In the genomic region with DNA sequence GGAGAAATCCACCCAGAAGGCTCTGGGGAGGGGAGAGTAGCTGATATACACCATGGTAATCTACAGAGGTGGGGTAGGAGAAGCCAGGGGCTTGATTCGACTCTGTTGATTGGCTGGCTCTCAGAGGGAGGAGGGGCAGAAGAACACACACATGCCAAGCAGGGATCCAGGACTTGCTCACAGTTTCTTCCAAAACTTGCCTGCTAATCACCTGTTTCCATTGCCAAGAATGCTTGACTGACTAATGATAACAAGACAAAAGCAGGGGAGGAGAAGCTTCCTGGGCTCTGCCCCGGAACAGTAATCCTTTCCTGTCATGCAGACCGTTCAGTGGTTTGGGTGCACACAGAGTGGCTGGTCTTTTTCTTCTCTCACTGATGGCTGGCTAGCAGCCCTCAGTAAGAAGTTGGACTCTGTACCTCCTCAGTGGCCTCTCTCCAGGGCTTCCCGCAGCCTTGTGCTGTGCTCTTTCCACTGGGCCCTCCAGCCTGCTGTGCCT, we compare ENCODE assay signal across 8 mouse cellular contexts.
A peak's percentile ranks its signal among the peaks of the same experiment; 100 is the strongest.
DNase-seq lines count a peak whose midpoint lies in the region; ATAC-seq and TF ChIP-seq lines count a peak whose summit lies in the region.

No protein-coding gene starts in this region.

- H3K27me3 ChIP-seq in heart, embryonic 10.5 days (ENCODE audit: insufficient read depth, poor library complexity, severe bottlenecking), result no peaks in the 10 kb centered on the region
- H3K27me3 ChIP-seq in stomach, embryonic 14.5 days (ENCODE audit: control insufficient read depth, insufficient read depth, low read length), result no peaks in the 10 kb centered on the region
- no peaks in the 10 kb centered on the region for H3K27me3 ChIP-seq in liver, postnatal 0 days (ENCODE audit: insufficient read depth, low read length)

- TF ChIP-seq EP300 in liver, postnatal 0 days (IDR thresholded peaks at IDR 0.05; ENCODE audit: low read depth), result no peak

- no peaks in the 10 kb centered on the region for H3K36me3 ChIP-seq in heart, embryonic 10.5 days
- no peaks in the 10 kb centered on the region for H3K36me3 ChIP-seq in stomach, embryonic 14.5 days (ENCODE audit: control insufficient read depth, insufficient read depth, low read length)
- no peaks in the 10 kb centered on the region for H3K36me3 ChIP-seq in liver, postnatal 0 days (replicated peaks; ENCODE audit: insufficient read depth, low read length)

- peak; percentile 58; the same call in 1 of the 2 replicates for ATAC-seq in stomach, embryonic 14.5 days (ENCODE audit: insufficient number of reproducible peaks, insufficient read depth, low FRiP score, low read depth)
- no peak for ATAC-seq in CD4-positive, CD25-positive, alpha-beta regulatory T cell, adult 4 months
- no peak for ATAC-seq in liver, postnatal 0 days

- H3K27ac ChIP-seq in heart, embryonic 10.5 days, result peak overlapping the region; percentile 52
- no peak overlapping the region; the same call in 1 of the 2 replicates for H3K27ac ChIP-seq in stomach, embryonic 14.5 days (ENCODE audit: low read length)
- H3K27ac ChIP-seq in liver, postnatal 0 days (ENCODE audit: low read depth), result no peak overlapping the region

- H3K4me1 ChIP-seq in heart, embryonic 10.5 days, result peaks cover 21% of the 10 kb centered on the region
- H3K4me1 ChIP-seq in stomach, embryonic 14.5 days (ENCODE audit: control insufficient read depth, insufficient read depth, low read length), result peaks cover 11% of the 10 kb centered on the region
- H3K4me1 ChIP-seq in liver, postnatal 0 days (ENCODE audit: insufficient read depth), result no peaks in the 10 kb centered on the region

- TF ChIP-seq CTCF in liver, postnatal 0 days (IDR thresholded peaks at IDR 0.05; ENCODE audit: low read depth), result no peak

- H3K4me3 ChIP-seq in heart, embryonic 10.5 days, result 0 out of 2 replicates have a peak overlapping the region, but pooled peaks have one; percentile 9
- no peak overlapping the region for H3K4me3 ChIP-seq in stomach, embryonic 14.5 days (ENCODE audit: low read depth, low read length)
- H3K4me3 ChIP-seq in liver, postnatal 0 days (ENCODE audit: low read depth, low read length), result no peak overlapping the region

- peak; percentile 28 to 32 for DNase-seq in right cerebral cortex, postnatal 10 days (ENCODE audit: low spot score in 2 of 2)
- no peak for DNase-seq in right cerebral cortex, adult 18-20 months
- DNase-seq in heart, embryonic 10.5 days (ENCODE audit: low spot score), result no peak
- peak; percentile 60 for DNase-seq in kidney, adult 9 months
- no peak for DNase-seq in cerebellum, adult 11-12 months
- DNase-seq in liver, postnatal 0 days, result no peak

- no peaks in the 10 kb centered on the region for H3K9me3 ChIP-seq in heart, embryonic 10.5 days
- H3K9me3 ChIP-seq in stomach, embryonic 14.5 days (ENCODE audit: control insufficient read depth, low read depth, low read length), result no peaks in the 10 kb centered on the region
- no peaks in the 10 kb centered on the region for H3K9me3 ChIP-seq in liver, postnatal 0 days (ENCODE audit: low read length)

- WGBS in heart, embryonic 10.5 days, result 26% methylated on average over 4 of the region's 4 CpGs
- 28% methylated on average over 4 of the region's 4 CpGs for WGBS in stomach, embryonic 14.5 days
- WGBS in liver, postnatal 0 days (ENCODE audit: insufficient replicate concordance), result 35% methylated on average over 4 of the region's 4 CpGs

- H3K9ac ChIP-seq in stomach, embryonic 14.5 days (replicated peaks; ENCODE audit: low read depth, low read length), result no peak overlapping the region
- no peak overlapping the region for H3K9ac ChIP-seq in liver, postnatal 0 days (replicated peaks)

- H3K4me2 ChIP-seq in stomach, embryonic 14.5 days (replicated peaks; ENCODE audit: low read depth, low read length), result no peak overlapping the region
- no peak overlapping the region for H3K4me2 ChIP-seq in liver, postnatal 0 days (ENCODE audit: low read depth, low read length)

Comparison
In these comparisons a context has a peak if more than half of its experiments do, and no peak if none do; other contexts are left out.
1. DNase-seq: peak in right cerebral cortex, postnatal 10 days (2 of 2) and kidney, adult 9 months (single experiment); none in right cerebral cortex, adult 18-20 months (single experiment), heart, embryonic 10.5 days (single experiment), cerebellum, adult 11-12 months (single experiment) and liver, postnatal 0 days (single experiment).